Comparison of ENCODE assay signal across 8 mouse cellular contexts in the genomic region with DNA sequence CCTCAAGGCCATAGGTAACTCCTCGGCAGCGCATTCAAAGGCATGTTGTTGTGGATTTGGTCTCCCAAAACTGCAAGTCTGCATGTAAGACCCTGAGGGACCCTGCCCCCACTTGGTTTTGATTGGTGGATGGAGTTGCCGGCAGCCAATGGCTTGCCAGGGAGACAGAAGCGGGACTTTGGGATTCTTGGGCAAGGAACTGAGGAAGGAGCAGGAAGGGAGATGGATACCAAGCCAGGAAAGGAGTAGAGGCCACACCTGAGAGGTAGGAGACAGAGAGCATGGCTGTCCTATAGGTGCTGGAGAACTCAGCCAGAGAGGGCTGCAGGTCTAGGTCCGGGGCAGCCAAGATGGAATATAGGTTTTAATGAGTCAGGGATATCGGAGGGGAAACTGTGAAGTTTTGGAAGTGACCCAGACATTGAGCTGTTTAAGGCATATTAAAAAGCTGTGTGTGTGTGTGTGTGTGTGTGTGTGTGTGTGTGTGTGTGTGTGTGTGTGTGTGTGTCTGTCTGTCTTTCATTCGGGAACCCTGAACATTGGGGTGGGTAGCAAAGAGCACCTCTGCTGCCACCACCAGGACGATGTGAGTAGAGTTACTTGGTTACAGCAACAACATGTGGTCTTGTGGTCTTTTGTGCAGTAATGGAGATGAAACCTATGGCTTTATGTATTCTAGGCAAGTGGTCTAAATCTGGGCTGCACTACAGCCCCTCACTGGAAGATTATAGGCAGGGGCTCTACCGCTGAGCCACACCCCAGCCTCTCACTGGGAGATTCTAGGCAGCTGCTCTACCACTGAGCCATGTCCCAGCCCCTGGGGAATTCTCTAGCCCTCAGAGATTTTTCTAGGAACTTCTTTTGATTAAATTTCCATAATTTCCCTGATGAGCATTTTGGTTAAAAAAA. TPM values are rescaled to one million over a fixed set of nuclear protein-coding genes. Genes with fewer than 3 reads are reported as not detected.
DNase-seq lines count a peak whose midpoint lies in the region; ATAC-seq and TF ChIP-seq lines count a peak whose summit lies in the region.

No protein-coding gene starts in this region.

- DNase-seq in 416B (ENCODE audit: low read depth): peak; percentile 76
- DNase-seq in ES-E14 (ENCODE audit: low read depth, low spot score): no peak
- DNase-seq in adrenal gland, adult (ENCODE audit: inconsistent age in 2 of 2, low spot score in 1 of 2): no peak
- no peak for DNase-seq in gastrocnemius, postnatal 4 days (ENCODE audit: low spot score in 2 of 2)

- peak overlapping the region; percentile 29 for H3K4me2 ChIP-seq in forebrain, embryonic 15.5 days (replicated peaks)
- peak overlapping the region; percentile 30 for H3K4me2 ChIP-seq in kidney, embryonic 14.5 days (replicated peaks; ENCODE audit: low read depth, low read length)
- H3K4me2 ChIP-seq in midbrain, embryonic 16.5 days (ENCODE audit: low read length): peak overlapping the region; percentile 3; the same call in 1 of the 2 replicates

- ATAC-seq in forebrain, embryonic 15.5 days (replicated peaks): no peak
- ATAC-seq in kidney, embryonic 14.5 days (ENCODE audit: low FRiP score, low TSS enrichment): peak; percentile 79; the same call in 1 of the 2 replicates
- ATAC-seq in midbrain, embryonic 16.5 days: no peak
- no peak for ATAC-seq in erythroid progenitor cell, adult 5-6 weeks (replicated peaks; ENCODE audit: low FRiP score, poor library complexity, severe bottlenecking)

- 17% methylated on average over 9 of the region's 9 CpGs for WGBS in forebrain, embryonic 15.5 days
- 25% methylated on average over 9 of the region's 9 CpGs for WGBS in kidney, embryonic 14.5 days
- 21% methylated on average over 9 of the region's 9 CpGs for WGBS in midbrain, embryonic 16.5 days

- H3K36me3 ChIP-seq in ES-E14 (ENCODE audit: control insufficient read depth, insufficient read depth, low read length, poor library complexity, severe bottlenecking): no peaks in the 10 kb centered on the region
- H3K36me3 ChIP-seq in forebrain, embryonic 15.5 days: no peaks in the 10 kb centered on the region
- no peaks in the 10 kb centered on the region for H3K36me3 ChIP-seq in kidney, embryonic 14.5 days (ENCODE audit: control insufficient read depth, insufficient read depth, low read length)
- H3K36me3 ChIP-seq in midbrain, embryonic 16.5 days (ENCODE audit: control insufficient read depth, insufficient read depth, low read length): no peaks in the 10 kb centered on the region

- peak overlapping the region; percentile 48 to 65; a peak in 3 of 4 replicates for H3K4me3 ChIP-seq in ES-E14 (ENCODE audit: insufficient read depth in 1 of 2, low read depth in 1 of 2, low read length in 2 of 2, poor library complexity in 1 of 2, severe bottlenecking in 1 of 2)
- H3K4me3 ChIP-seq in forebrain, embryonic 15.5 days: no peak overlapping the region
- peak overlapping the region; percentile 22; the same call in 1 of the 2 replicates for H3K4me3 ChIP-seq in kidney, embryonic 14.5 days (ENCODE audit: low read length)
- H3K4me3 ChIP-seq in midbrain, embryonic 16.5 days (ENCODE audit: low read depth, low read length): no peak overlapping the region

- H3K4me1 ChIP-seq in ES-E14 (ENCODE audit: control insufficient read depth in 2 of 2, insufficient read depth in 2 of 2, low read length in 2 of 2, poor library complexity in 1 of 2): peaks cover 0 to 6% of the 10 kb centered on the region in 2 experiments; a peak in 1 of 4 replicates
- no peaks in the 10 kb centered on the region for H3K4me1 ChIP-seq in forebrain, embryonic 15.5 days
- no peaks in the 10 kb centered on the region for H3K4me1 ChIP-seq in kidney, embryonic 14.5 days (ENCODE audit: control insufficient read depth, insufficient read depth, low read length)
- no peaks in the 10 kb centered on the region for H3K4me1 ChIP-seq in midbrain, embryonic 16.5 days (ENCODE audit: control insufficient read depth, insufficient read depth, low read length)

- in situ Hi-C loops in ES-E14 (cut with MboI; ENCODE audit: low sequenced_read_pairs in 2 of 2, unreplicated experiment in 2 of 2): no loop called here

- no peaks in the 10 kb centered on the region for H3K9me3 ChIP-seq in ES-E14 (ENCODE audit: control insufficient read depth, insufficient read depth, low read depth, low read length)
- H3K9me3 ChIP-seq in forebrain, embryonic 15.5 days: no peaks in the 10 kb centered on the region
- H3K9me3 ChIP-seq in kidney, embryonic 14.5 days (ENCODE audit: control insufficient read depth, low read length): no peaks in the 10 kb centered on the region
- no peaks in the 10 kb centered on the region for H3K9me3 ChIP-seq in midbrain, embryonic 16.5 days (replicated peaks; ENCODE audit: control insufficient read depth, low read length, poor library complexity, severe bottlenecking)

- H3K27ac ChIP-seq in ES-E14 (ENCODE audit: insufficient read depth, low read depth, low read length, poor library complexity, severe bottlenecking): no peak overlapping the region; the same call in 1 of the 2 replicates
- H3K27ac ChIP-seq in forebrain, embryonic 15.5 days (replicated peaks): no peak overlapping the region
- H3K27ac ChIP-seq in kidney, embryonic 14.5 days (ENCODE audit: low read depth, low read length): no peak overlapping the region
- no peak overlapping the region for H3K27ac ChIP-seq in midbrain, embryonic 16.5 days (ENCODE audit: low read length)

- H3K9ac ChIP-seq in ES-E14 (ENCODE audit: insufficient read depth, low read depth, low read length, poor library complexity, severe bottlenecking): peak overlapping the region; percentile 50; the same call in 1 of the 2 replicates
- H3K9ac ChIP-seq in forebrain, embryonic 15.5 days (replicated peaks): no peak overlapping the region
- H3K9ac ChIP-seq in kidney, embryonic 14.5 days (ENCODE audit: low read depth, low read length): no peak overlapping the region
- no peak overlapping the region for H3K9ac ChIP-seq in midbrain, embryonic 16.5 days (ENCODE audit: low read depth, low read length)

- no peaks in the 10 kb centered on the region for H3K27me3 ChIP-seq in forebrain, embryonic 15.5 days
- no peaks in the 10 kb centered on the region for H3K27me3 ChIP-seq in kidney, embryonic 14.5 days (ENCODE audit: control insufficient read depth, insufficient read depth, low read length)
- no peaks in the 10 kb centered on the region for H3K27me3 ChIP-seq in midbrain, embryonic 16.5 days (ENCODE audit: control insufficient read depth, insufficient read depth, low read depth, low read length)

TF ChIP-seq in ES-E14, 5 proteins besides CTCF, POLR2A, EP300 and RAD21:
- no peak for TF ChIP-seq ZNF384 (IDR thresholded peaks at IDR 0.05; ENCODE audit: low read depth, low read length)
- 0 out of 2 replicates have a peak, but pooled peaks have one; percentile 25 for TF ChIP-seq MAFK (IDR thresholded peaks at IDR 0.05; ENCODE audit: insufficient read depth, low read depth, low read length)
- peak; percentile 55; the same call in 1 of the 2 replicates for TF ChIP-seq CHD2 (IDR thresholded peaks at IDR 0.05; ENCODE audit: low read depth, low read length)
- no peak for TF ChIP-seq HCFC1 (IDR thresholded peaks at IDR 0.05; ENCODE audit: borderline replicate concordance, insufficient read depth, low read length)
- TF ChIP-seq ZC3H11A (IDR thresholded peaks at IDR 0.05; ENCODE audit: borderline replicate concordance, low read depth, low read length): no peak

RNA-seq across cellular contexts. Expression of a gene that starts 37.2 kb away (rescaled TPM):
- total RNA-seq in ES-E14 (2012; rRNA removed): not detected in 2 replicates
- not detected in 2 replicates for polyA plus RNA-seq in forebrain, embryonic 15.5 days (2015; fragmentation: Nextera tagmentation; extraction: Ambion mirVana)
- not detected in 2 replicates for polyA plus RNA-seq in kidney, embryonic 14.5 days (2014; fragmentation: Nextera tagmentation; extraction: Ambion mirVana)
- not detected in 2 replicates for polyA plus RNA-seq in midbrain, embryonic 16.5 days (2015; fragmentation: Nextera tagmentation; extraction: Ambion mirVana)
- total RNA-seq in erythroid progenitor cell, adult 5-6 weeks (2015; ENCODE audit: low replicate concordance): not detected in 2 replicates
- total RNA-seq in erythroid progenitor cell, adult 5-6 weeks (2017; ENCODE audit: low replicate concordance): not detected in 2 replicates
- not detected for total RNA-seq in gastrocnemius, postnatal 4 days (2021)

RNA-seq across cellular contexts. Expression of a gene that starts 43.5 kb away (rescaled TPM):
- 11.2 and 12.9 TPM in 2 replicates for total RNA-seq in ES-E14 (2012; rRNA removed)
- 0.61 and 1.1 TPM in 2 replicates for polyA plus RNA-seq in forebrain, embryonic 15.5 days (2015; fragmentation: Nextera tagmentation; extraction: Ambion mirVana)
- polyA plus RNA-seq in kidney, embryonic 14.5 days (2014; fragmentation: Nextera tagmentation; extraction: Ambion mirVana): 9.3 and 13.4 TPM in 2 replicates
- 2.8 and 3.2 TPM in 2 replicates for polyA plus RNA-seq in midbrain, embryonic 16.5 days (2015; fragmentation: Nextera tagmentation; extraction: Ambion mirVana)
- total RNA-seq in erythroid progenitor cell, adult 5-6 weeks (2015; ENCODE audit: low replicate concordance): not detected in 2 replicates
- not detected in 2 replicates for total RNA-seq in erythroid progenitor cell, adult 5-6 weeks (2017; ENCODE audit: low replicate concordance)
- total RNA-seq in gastrocnemius, postnatal 4 days (2021): under 1 TPM; 0.57 to 0.69 TPM

Comparison
In these comparisons a context has a peak if more than half of its experiments do, and no peak if none do; other contexts are left out.
1. H3K4me3 ChIP-seq: peak in ES-E14 (2 of 2) and kidney, embryonic 14.5 days (single experiment); none in forebrain, embryonic 15.5 days (single experiment) and midbrain, embryonic 16.5 days (single experiment).
2. Peak in every context shown above with its lines, with median percentiles within 50 percentile points of each other: H3K4me2 ChIP-seq.